Mouse (Mus musculus) kidney, adult 9 months (tissue): ENCODE measurements around the gene Ptpru.
"Not testable (repeated sequence)": the region's sequence is repeated elsewhere in the genome, so short reads cannot be mapped to it uniquely, and the experiment has no call there.

Experiments
- DNase-seq: peaks from one replicate; pipeline ENCODE4 v3.0.0; 2022

The Ptpru gene

GRCm38 (mm10) chr4:131833971-131834609 lies 4.0 kb downstream of the Ptpru start:
- DNase-seq: peak; percentile 50

- no peak for DNase-seq
Observed at GRCm38 (mm10) chr4:131832759-131833407, 5.2 kb downstream of the Ptpru start.

- DNase-seq: no peak
Observed at GRCm38 (mm10) chr4:131831546-131832045, 6.5 kb downstream of the Ptpru start.

GRCm38 (mm10) chr4:131829123-131829522 lies 9.0 kb downstream of the Ptpru start:
- no peak for DNase-seq

- DNase-seq: peak; percentile 39
Observed at GRCm38 (mm10) chr4:131826905-131827304, 11.2 kb downstream of the Ptpru start.

GRCm38 (mm10) chr4:131825830-131826229 lies 12.3 kb downstream of the Ptpru start:
- peak; percentile 34 for DNase-seq

GRCm38 (mm10) chr4:131824939-131825338 lies 13.1 kb downstream of the Ptpru start:
- DNase-seq: no peak

- no peak for DNase-seq
Observed at GRCm38 (mm10) chr4:131822583-131822982, 15.5 kb downstream of the Ptpru start.

GRCm38 (mm10) chr4:131821161-131821731 lies 16.8 kb downstream of the Ptpru start:
- DNase-seq: no peak

- DNase-seq: no peak
Observed at GRCm38 (mm10) chr4:131818926-131819325, 19.2 kb downstream of the Ptpru start.

GRCm38 (mm10) chr4:131815774-131816173 lies 22.3 kb downstream of the Ptpru start:
- no peak for DNase-seq

- DNase-seq: peak; percentile 20
Observed at GRCm38 (mm10) chr4:131814869-131815268, 23.2 kb downstream of the Ptpru start.

- no peak for DNase-seq
Observed at GRCm38 (mm10) chr4:131813798-131814197, 24.3 kb downstream of the Ptpru start.

- DNase-seq: no peak
Observed at GRCm38 (mm10) chr4:131812458-131812857, 25.6 kb downstream of the Ptpru start.

GRCm38 (mm10) chr4:131805255-131805654 lies 32.8 kb downstream of the Ptpru start:
- no peak for DNase-seq

- not testable (repeated sequence) for DNase-seq
Observed at GRCm38 (mm10) chr4:131804732-131805131, 33.4 kb downstream of the Ptpru start.

GRCm38 (mm10) chr4:131803846-131804245 lies 34.2 kb downstream of the Ptpru start:
- DNase-seq: no peak

GRCm38 (mm10) chr4:131798968-131799367 lies 39.1 kb downstream of the Ptpru start:
- no peak for DNase-seq

GRCm38 (mm10) chr4:131797920-131798319 lies 40.2 kb downstream of the Ptpru start:
- DNase-seq: no peak

- no peak for DNase-seq
Observed at GRCm38 (mm10) chr4:131797483-131797882, 40.6 kb downstream of the Ptpru start.

- DNase-seq: no peak
Observed at GRCm38 (mm10) chr4:131796312-131797080, 41.6 kb downstream of the Ptpru start.

- DNase-seq: peak; percentile 37
Observed at GRCm38 (mm10) chr4:131786800-131787199, 51.3 kb downstream of the Ptpru start.

- peak; percentile 33 for DNase-seq
Observed at GRCm38 (mm10) chr4:131784034-131784433, 54.1 kb downstream of the Ptpru start.
